Mouse (Mus musculus): ENCODE results near the gene Slc17a8. TPM values are rescaled to one million over a fixed set of nuclear protein-coding genes. Genes with fewer than 3 reads are reported as not detected.
A peak's percentile ranks its signal among the peaks of the same experiment; 100 is the strongest.
"Not testable (repeated sequence)": the region's sequence is repeated elsewhere in the genome, so short reads cannot be mapped to it uniquely, and the experiment has no call there.

Gene Slc17a8
- total RNA-seq (2021): 1 to 10 TPM; 3.7 TPM

- no peak for DNase-seq (ENCODE audit: extremely low spot score in 1 of 2, low spot score in 1 of 2)
Observed at GRCm38 (mm10) chr10:89621129-89621528, at the start of gene Slc17a8. Slc17a8 (minus strand) TSS chr10:89621253.

DNA sequence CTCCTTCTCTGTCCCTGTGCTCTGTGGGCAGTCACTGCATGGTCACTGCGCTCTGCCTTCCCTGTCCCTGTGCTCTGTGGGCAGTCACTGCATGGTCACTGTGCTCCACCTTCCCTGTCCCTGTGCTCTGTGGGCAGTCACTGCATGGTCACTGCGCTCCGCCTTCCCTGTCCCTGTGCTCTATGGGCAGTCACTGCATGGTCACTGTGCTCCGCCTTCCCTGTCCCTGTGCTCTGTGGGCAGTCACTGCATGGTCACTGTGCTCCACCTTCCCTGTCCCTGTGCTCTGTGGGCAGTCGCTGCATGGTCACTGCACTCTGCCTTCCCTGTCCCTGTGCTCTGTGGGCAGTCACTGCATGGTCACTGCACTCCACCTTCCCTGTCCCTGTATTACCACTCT, 49.3 kb upstream of the Slc17a8 start:
- DNase-seq (ENCODE audit: extremely low spot score in 1 of 2, low spot score in 1 of 2): not testable (repeated sequence)

- no peak for DNase-seq (ENCODE audit: extremely low spot score in 1 of 2, low spot score in 1 of 2)
Observed at GRCm38 (mm10) chr10:89667571-89667970, 46.5 kb upstream of the Slc17a8 start.

DNA sequence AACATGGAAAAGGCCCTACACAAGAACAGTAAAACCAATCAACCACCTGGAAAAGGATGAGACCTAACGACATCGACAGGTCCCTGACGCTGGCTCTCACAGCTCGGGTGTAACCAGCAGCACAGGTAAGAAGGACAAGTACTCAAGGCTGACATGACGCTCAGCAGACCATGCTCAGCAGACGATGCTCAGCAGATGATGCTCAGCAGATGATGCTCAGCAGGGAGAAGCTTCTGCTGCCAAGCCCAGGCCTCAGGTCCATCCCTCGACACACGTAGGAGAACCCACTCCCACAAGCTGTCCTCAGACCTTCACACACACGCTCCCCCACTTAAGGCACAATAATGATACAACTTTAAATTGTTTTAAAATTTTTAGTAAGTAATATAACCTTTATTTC, 44.6 kb upstream of the Slc17a8 start:
- no peak for DNase-seq (ENCODE audit: extremely low spot score in 1 of 2, low spot score in 1 of 2)

DNA sequence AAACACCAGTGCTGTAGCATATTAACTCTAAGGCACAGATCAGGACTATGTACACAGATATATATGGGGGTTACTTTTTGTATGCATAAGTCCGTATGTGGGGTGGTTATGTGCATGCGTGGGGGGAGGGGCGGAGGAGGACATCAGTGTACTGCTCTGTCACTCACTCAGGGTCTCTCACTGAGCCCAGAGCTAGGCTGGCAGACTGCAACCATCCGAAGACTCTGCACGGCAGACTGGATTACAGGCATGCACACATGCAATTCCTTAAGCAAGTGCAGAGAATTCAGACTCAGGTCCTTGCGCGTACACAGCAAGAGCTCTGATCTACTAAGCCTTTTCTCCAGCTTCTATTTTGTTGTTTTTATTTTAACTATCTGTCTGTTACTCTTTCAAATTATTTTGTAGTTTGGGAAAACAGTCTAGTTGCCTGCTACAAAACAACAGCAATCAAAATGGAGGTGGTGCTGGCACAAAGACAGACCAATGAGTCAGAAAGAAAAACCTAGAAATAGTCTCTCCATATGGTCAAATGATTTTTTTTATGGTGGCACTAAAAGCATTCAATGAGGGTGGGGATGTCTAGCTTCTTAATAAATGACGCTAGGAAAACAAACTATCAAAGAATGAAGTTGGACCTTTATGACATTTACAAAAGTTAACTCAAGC, 44.1 kb upstream of the Slc17a8 start:
- no peak for DNase-seq (ENCODE audit: extremely low spot score in 1 of 2, low spot score in 1 of 2)

DNA sequence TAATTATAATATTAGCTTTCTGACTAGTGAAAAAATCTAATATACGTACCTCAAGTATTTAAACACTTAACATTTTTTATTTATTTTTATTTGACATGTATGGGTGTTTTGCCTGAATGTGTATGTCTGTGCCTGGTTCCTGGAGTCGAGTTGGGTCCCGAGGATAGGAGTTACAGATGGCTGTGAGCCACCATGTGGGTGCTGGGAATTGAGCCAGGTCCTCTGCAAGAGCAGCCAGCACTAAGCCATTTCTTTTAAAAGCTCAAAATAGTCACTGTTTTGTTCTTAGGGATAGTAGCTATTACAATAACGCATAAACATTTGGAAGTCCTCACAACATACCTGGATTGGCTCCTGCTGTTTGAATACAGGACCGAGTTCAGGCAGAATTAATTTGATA, 35.3 kb upstream of the Slc17a8 start:
- DNase-seq (ENCODE audit: extremely low spot score in 1 of 2, low spot score in 1 of 2): peak in 1 of 2 experiments; percentile 38

DNA sequence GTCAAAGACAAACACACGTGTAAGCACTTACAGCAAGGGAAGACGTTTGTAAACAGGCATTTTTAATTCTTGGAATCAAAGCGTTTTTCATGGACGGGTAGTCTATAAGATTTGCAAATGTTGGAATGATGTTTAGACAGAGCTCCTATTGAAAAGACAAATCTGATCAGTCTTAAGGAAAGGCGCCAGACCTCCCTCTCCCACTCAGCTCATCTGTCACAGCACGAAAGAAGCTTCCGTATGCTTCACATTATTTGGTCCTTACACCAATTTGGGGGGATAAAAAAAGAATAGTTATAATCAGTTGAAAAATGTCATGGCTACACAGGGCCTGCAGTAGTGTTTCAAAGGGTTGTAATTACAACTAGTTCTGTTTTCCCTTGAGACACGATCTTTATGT, 31.9 kb upstream of the Slc17a8 start:
- no peak for DNase-seq (ENCODE audit: extremely low spot score in 1 of 2, low spot score in 1 of 2)

GRCm38 (mm10) chr10:89651691-89652090, 30.6 kb upstream of the Slc17a8 start:
- no peak for DNase-seq (ENCODE audit: extremely low spot score in 1 of 2, low spot score in 1 of 2)

DNA sequence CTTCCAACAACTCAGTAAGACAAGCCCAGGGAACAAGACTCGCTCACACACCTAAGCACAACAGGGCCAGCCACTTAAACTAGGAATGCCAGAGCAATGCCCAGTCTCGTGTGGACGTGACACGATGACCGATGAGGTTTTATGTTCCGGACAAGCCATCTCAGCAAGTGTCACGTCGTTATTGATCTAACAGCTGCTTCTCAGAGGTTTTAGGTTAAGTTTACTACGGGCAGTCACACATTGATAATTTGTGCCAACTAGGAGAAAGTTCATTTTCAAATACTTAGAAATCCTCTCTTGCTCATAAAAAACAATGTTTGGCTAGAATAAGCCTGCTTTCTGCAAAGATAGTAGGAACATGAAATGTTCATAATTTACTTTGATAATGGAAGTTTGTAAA, 25.9 kb upstream of the Slc17a8 start:
- no peak for DNase-seq (ENCODE audit: extremely low spot score in 1 of 2, low spot score in 1 of 2)

DNA sequence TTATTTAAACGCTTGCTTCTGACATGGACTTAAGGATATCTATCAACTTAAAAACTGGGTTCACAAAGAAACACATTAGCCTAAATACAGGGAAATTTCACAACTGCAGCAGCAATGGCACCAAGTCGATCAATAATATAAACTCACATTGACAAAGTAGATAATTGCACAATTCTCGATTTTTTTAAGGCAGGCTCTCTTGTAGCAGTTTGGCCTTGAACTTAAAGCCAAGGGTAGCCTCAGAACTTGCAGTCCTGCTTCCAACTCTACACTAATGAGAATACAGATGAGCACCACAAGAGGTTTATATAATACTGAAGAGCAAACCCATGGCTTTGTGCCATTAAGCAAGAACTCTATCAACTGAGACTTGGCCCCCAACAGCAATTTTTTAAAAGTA, 15.9 kb upstream of the Slc17a8 start:
- DNase-seq (ENCODE audit: extremely low spot score in 1 of 2, low spot score in 1 of 2): no peak

DNA sequence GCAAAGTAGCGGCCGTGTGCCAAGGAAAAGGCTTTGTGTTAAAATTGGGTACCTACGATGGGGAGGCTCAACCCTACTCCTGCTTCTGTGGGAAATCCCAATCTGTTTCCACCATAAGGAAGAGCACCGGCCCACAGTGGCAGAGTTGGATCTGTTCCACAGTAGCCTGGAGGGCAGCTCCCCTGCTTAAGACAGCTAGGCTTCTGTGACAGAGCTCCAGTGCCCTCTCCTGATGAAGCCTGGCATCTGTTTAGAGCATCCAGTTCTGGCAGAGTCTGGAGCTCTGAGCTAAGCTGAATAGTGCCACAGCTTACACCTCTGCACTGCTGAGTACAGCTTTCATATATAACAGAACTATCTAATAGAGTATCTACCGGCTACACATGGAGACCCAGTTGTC, 14.0 kb upstream of the Slc17a8 start:
- DNase-seq (ENCODE audit: extremely low spot score in 1 of 2, low spot score in 1 of 2): peak in 1 of 2 experiments; percentile 15

DNA sequence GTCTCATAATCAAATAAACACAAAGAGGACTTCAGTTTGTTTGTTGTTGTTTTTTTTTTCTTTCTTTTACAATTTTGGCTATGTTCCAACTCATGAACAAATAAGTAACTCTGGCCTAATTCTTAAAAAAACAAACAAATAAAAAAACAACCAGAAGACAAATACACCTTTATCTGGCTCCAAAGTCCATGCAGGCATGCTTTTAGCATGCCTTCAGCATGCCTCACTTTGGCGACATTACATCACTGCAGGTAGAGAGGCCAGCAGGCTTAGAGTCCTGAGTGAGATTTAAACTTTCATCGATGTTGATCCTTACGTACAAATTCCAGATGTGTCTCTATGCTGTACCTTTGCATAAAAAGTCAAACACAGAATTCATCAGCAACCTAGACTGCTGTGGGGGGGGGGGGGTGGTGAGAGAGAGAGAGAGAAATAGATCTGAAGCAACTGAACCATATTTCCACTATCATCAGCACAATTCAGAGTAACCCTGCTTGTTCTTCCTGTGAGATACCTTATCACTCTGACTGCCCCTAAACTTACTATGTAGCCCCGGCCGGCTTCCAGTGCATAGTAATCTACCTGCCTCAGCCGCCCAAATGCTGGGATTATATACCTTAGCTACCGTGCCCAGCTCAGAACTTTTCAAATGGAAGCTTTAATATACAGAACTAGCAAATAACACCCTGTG, 12.8 kb upstream of the Slc17a8 start:
- DNase-seq (ENCODE audit: extremely low spot score in 1 of 2, low spot score in 1 of 2): no peak

DNA sequence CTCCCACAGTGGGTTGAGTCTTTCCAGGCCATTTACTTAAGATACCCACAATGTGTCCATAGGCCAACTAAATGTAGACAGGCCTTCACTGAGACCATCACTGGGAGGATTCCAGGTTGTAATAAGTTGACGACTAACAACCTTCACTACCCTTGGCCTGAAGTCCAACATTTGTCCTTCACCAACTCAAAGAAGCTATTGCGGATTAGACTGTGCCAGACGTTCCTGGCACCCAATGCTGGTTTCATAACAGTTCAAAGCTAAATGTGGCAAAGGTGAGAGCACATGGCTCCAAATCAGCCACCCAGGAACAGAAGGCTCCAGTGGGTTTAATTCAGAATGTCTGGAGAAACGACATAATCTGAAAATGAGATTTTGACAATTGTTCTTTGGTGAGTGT, 12.1 kb upstream of the Slc17a8 start:
- no peak for DNase-seq (ENCODE audit: extremely low spot score in 1 of 2, low spot score in 1 of 2)

DNA sequence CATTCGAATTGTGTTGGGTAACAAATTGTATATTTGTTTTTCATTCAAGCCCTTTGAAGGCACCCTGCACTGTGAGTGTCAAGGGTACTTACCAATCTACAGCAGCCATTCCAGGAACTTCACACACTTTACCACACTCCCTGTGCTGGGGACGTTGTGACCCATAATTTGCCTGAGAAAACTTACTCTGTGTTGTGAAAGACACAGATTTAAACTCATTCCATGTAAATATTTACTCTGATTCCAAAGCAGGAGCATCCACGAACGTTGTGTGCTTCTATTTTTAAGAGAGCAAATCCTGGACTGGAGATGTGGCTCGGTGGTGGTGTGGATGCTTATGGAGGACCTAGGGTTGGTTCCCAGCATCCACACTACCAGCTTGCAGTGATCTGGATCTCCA, 10.8 kb upstream of the Slc17a8 start:
- DNase-seq (ENCODE audit: extremely low spot score in 1 of 2, low spot score in 1 of 2): no peak

- DNase-seq (ENCODE audit: extremely low spot score in 1 of 2, low spot score in 1 of 2): no peak
Observed at GRCm38 (mm10) chr10:89630564-89630963, 9.5 kb upstream of the Slc17a8 start.

DNA sequence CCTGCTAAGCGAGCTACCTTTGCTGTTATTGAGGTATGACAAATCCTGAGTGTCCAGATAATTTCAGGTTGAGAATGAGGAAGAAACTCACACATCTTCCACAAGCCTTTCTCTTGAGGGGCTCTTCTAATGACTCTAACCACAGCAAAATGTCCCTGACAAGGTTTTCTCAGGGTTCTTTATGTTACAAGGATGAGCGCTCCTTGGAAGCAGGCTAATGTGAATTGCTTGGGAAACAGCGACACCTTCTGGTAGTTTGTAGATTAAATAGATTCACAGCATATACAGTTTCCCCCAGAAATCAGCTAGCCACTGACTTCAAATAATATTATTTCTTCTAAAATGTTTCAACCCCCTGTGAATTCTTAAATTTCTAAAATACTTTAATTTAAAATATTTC, 9.0 kb upstream of the Slc17a8 start:
- DNase-seq (ENCODE audit: extremely low spot score in 1 of 2, low spot score in 1 of 2): peak in 1 of 2 experiments; percentile 37

DNA sequence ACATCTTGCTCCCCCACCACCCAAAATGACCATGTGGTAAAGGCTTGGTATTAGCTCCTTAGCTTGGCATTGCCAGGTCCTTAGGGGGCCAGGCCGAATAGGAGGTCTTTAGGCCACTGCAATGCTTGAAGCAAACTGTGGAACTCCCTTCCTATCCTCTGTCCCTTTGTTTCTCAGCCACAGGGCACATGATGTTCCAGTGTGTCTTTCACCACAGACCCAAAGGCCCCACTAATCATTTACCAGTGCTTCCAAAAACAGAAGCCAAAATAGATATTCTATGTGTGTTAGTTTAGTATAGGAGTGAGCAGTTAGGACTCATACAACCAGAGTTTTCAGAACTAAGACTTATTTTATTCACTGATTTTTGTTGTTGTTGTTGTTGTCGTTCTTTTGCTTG, 5.7 kb upstream of the Slc17a8 start:
- no peak for DNase-seq (ENCODE audit: extremely low spot score in 1 of 2, low spot score in 1 of 2)

GRCm38 (mm10) chr10:89624196-89624595, 3.1 kb upstream of the Slc17a8 start:
- DNase-seq (ENCODE audit: extremely low spot score in 1 of 2, low spot score in 1 of 2): no peak

DNA sequence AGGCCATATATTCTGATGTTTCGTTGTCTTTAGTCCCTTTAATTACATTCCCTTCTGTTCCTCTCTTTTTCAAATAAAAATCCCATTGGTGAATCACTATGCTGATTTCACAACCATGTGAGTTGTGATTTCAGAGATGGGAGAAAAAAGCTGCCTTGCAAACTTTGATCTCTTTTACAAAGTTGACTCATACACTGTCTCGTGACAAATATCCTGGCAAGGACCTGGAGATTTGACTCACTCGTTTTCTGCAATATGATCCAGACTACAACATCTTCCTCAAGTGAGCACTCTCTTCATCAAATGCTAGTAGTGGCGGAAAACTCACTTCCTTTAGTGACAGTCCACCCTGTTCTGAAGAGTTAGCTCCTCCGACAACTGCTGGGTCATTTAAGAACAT, 21.7 kb downstream of the Slc17a8 start:
- DNase-seq (ENCODE audit: extremely low spot score in 1 of 2, low spot score in 1 of 2): no peak

GRCm38 (mm10) chr10:89597275-89597674, 23.8 kb downstream of the Slc17a8 start:
- DNase-seq (ENCODE audit: extremely low spot score in 1 of 2, low spot score in 1 of 2): no peak

- no peak for DNase-seq (ENCODE audit: extremely low spot score in 1 of 2, low spot score in 1 of 2)
Observed at GRCm38 (mm10) chr10:89595935-89596334, 25.1 kb downstream of the Slc17a8 start.

- no peak for DNase-seq (ENCODE audit: extremely low spot score in 1 of 2, low spot score in 1 of 2)
Observed at GRCm38 (mm10) chr10:89595514-89595913, 25.5 kb downstream of the Slc17a8 start.
